Mouse (Mus musculus) CH12.LX (cell line): Measurements from ENCODE around the gene Reln. TPM values are rescaled to one million over a fixed set of nuclear protein-coding genes. Genes with fewer than 3 reads are reported as not detected.

ENCODE experiments used
- DNase-seq: peaks from one replicate; pipeline ENCODE4 v3.0.0-alpha.2; 2013; ENCODE audit errors: extremely low read depth
- H3K27ac ChIP-seq: 2 replicates; pipeline ENCODE4 v1.5.1; 2012; ENCODE audit warnings: low read depth, mild to moderate bottlenecking, control low read depth, moderate library complexity; ENCODE audit not compliant: insufficient read depth
- H3K27me3 ChIP-seq: replicated peaks from 2 replicates; pipeline ENCODE3; 2012; ENCODE audit warnings: inconsistent platforms
- H3K36me3 ChIP-seq, 2 experiments: replicated peaks in 1 of 2; 2 replicates each; pipeline versions ENCODE3 to v1.6.1; 2012; ENCODE audit warnings: inconsistent platforms in 1 of 2, low read length in 1 of 2, mild to moderate bottlenecking in 1 of 2, mixed read lengths in 1 of 2, moderate library complexity in 1 of 2; ENCODE audit not compliant: control insufficient read depth in 1 of 2, insufficient read depth in 1 of 2
- H3K4me1 ChIP-seq, 2 experiments: 2 replicates each; pipeline ENCODE4 v1.6.1; 2012; ENCODE audit warnings: inconsistent platforms in 1 of 2, moderate library complexity in 1 of 2; ENCODE audit not compliant: insufficient read depth in 2 of 2, control insufficient read depth in 1 of 2
- H3K4me2 ChIP-seq: 2 replicates; pipeline ENCODE4 v1.6.1; 2012; ENCODE audit warnings: low read depth, mild to moderate bottlenecking, control low read depth; ENCODE audit not compliant: poor library complexity, insufficient read depth, severe bottlenecking
- H3K4me3 ChIP-seq, 3 experiments: fragments of 150-350 bp in 1 of 3; sonication (generic) in 1 of 3; replicated peaks in 1 of 3; 2 replicates each; pipeline versions ENCODE3 to v1.5.1; 2011 to 2012; ENCODE audit warnings: low read depth in 2 of 3, low read length in 2 of 3, mild to moderate bottlenecking in 2 of 3, moderate library complexity in 2 of 3, control low read depth in 1 of 3, improper control_type of control experiment in 1 of 3, inconsistent platforms in 1 of 3, mixed read lengths in 1 of 3; ENCODE audit not compliant: poor library complexity in 1 of 3
- H3K79me2 ChIP-seq: replicated peaks from 2 replicates; pipeline ENCODE4 v1.6.1; 2012; ENCODE audit warnings: mild to moderate bottlenecking, moderate library complexity; ENCODE audit not compliant: control insufficient read depth, poor library complexity, insufficient read depth, severe bottlenecking; ENCODE audit errors: extremely low read depth
- H3K9ac ChIP-seq: 2 replicates; pipeline ENCODE4 v1.6.1; 2012; ENCODE audit warnings: low read depth, mild to moderate bottlenecking, control low read depth, moderate library complexity; ENCODE audit not compliant: insufficient read depth
- H3K9me3 ChIP-seq: replicated peaks from 2 replicates; pipeline ENCODE3; 2012; ENCODE audit warnings: low read length, inconsistent platforms, mixed read lengths
- BHLHE40 ChIP-seq: IDR thresholded peaks from 2 replicates; pipeline ENCODE4 v1.6.1; 2011; ENCODE audit warnings: mild to moderate bottlenecking, low read depth, low read length, improper control_type of control experiment
- CTCF ChIP-seq, 2 experiments: IDR thresholded peaks in 1 of 2; conservative IDR thresholded peaks in 1 of 2; 2 replicates each; pipeline ENCODE4 v1.5.1; 2011 to 2012; ENCODE audit warnings: low read depth in 2 of 2, low read length in 2 of 2, improper control_type of control experiment in 1 of 2, inconsistent platforms in 1 of 2, mild to moderate bottlenecking in 1 of 2, moderate library complexity in 1 of 2
- ELF1 ChIP-seq: IDR thresholded peaks from 2 replicates; pipeline ENCODE4 v1.6.1; 2014; ENCODE audit warnings: low read depth, mild to moderate bottlenecking, inconsistent platforms, low read length, improper control_type of control experiment
- EP300 ChIP-seq: IDR thresholded peaks from 2 replicates; pipeline ENCODE4 v1.6.1; 2011; ENCODE audit warnings: low read length, improper control_type of control experiment
- ETS1 ChIP-seq: conservative IDR thresholded peaks from 2 replicates; pipeline ENCODE4 v1.6.1; 2012; ENCODE audit warnings: low read depth, mild to moderate bottlenecking, inconsistent platforms, low read length, improper control_type of control experiment, moderate library complexity
- GABPA ChIP-seq: IDR thresholded peaks from 2 replicates; pipeline ENCODE4 v1.6.1; 2012; ENCODE audit warnings: low read depth, low read length, improper control_type of control experiment, inconsistent platforms; ENCODE audit not compliant: insufficient replicate concordance
- JUN ChIP-seq: IDR thresholded peaks from 2 replicates; pipeline ENCODE4 v1.6.1; 2011; ENCODE audit warnings: low read depth, mild to moderate bottlenecking, low read length, improper control_type of control experiment, moderate library complexity; ENCODE audit not compliant: insufficient read depth
- MAFK ChIP-seq: IDR thresholded peaks from 2 replicates; pipeline ENCODE4 v1.6.1; 2011; ENCODE audit warnings: low read length, improper control_type of control experiment; ENCODE audit not compliant: insufficient replicate concordance
- MYC ChIP-seq: IDR thresholded peaks from 2 replicates; pipeline ENCODE4 v1.6.1; 2011; ENCODE audit warnings: low read depth, mild to moderate bottlenecking, improper control_type of control experiment, low read length
- NRF1 ChIP-seq: IDR thresholded peaks from 2 replicates; pipeline ENCODE4 v1.6.1; 2014; ENCODE audit warnings: low read depth, mild to moderate bottlenecking, inconsistent platforms, low read length, improper control_type of control experiment, moderate library complexity
- POLR2AphosphoS2 ChIP-seq: IDR thresholded peaks from 2 replicates; pipeline ENCODE4 v1.6.1; 2011; ENCODE audit warnings: low read depth, low read length, improper control_type of control experiment
- RAD21 ChIP-seq: IDR thresholded peaks from 2 replicates; pipeline ENCODE4 v1.6.1; 2011; ENCODE audit warnings: low read depth, mild to moderate bottlenecking, low read length, improper control_type of control experiment, moderate library complexity
- SMC3 ChIP-seq: IDR thresholded peaks from 2 replicates; pipeline ENCODE4 v1.6.1; 2011; ENCODE audit warnings: low read depth, low read length, improper control_type of control experiment
- ZC3H11A ChIP-seq: IDR thresholded peaks from 2 replicates; pipeline ENCODE4 v1.6.1; 2012; ENCODE audit warnings: low read depth, mild to moderate bottlenecking, inconsistent platforms, low read length, improper control_type of control experiment
- ZKSCAN1 ChIP-seq: IDR thresholded peaks from 2 replicates; pipeline ENCODE4 v1.6.1; 2012; ENCODE audit warnings: low read depth, inconsistent platforms, low read length, improper control_type of control experiment, borderline replicate concordance
- ZNF384 ChIP-seq: IDR thresholded peaks from 2 replicates; pipeline ENCODE4 v1.6.1; 2012; ENCODE audit warnings: low read depth, low read length, improper control_type of control experiment, inconsistent platforms
- dilution Hi-C: fragments of 300-500 bp; cut with MboI; formaldehyde crosslinking; loops from 2 replicates; pipeline ENCODE4 v1.14.3; 2020; ENCODE audit warnings: low sequenced_read_pairs; ENCODE audit not compliant: extremely low pct_unique_long_range_greater_than_20kb, extremely low pct_ligation_motif_present
- in situ Hi-C: fragments of 300-500 bp; cut with MboI; formaldehyde crosslinking; loops from 3 replicates; pipeline ENCODE4 v1.14.3; 2019; ENCODE audit warnings: low sequenced_read_pairs, low pct_ligation_motif_present, low pct_unique_long_range_greater_than_20kb, mixed read lengths
- polyA plus RNA-seq: library from polyadenylated mRNA; unstranded; fragments of >175 nt; gene quantifications from 2 replicates; pipeline ENCODE4 v1.2.1, GENCODE M21; 2012; ENCODE audit warnings: low read depth; ENCODE audit not compliant: insufficient read length
- total RNA-seq, 2 experiments: library from RNA; depleted of rRNA; stranded (reverse); fragments of 300-350 nt in 1 of 2; fragments of >200 nt in 1 of 2; gene quantifications; 2 replicates each; pipeline ENCODE4 v1.2.3; 2012 to 2014

Gene Reln
- total and polyA plus RNA-seq, 3 experiments: 0.03 to 0.04 TPM; not detected in 1

- H3K79me2 ChIP-seq: no peaks in the 10 kb centered on the region
- no peaks in the 10 kb centered on the region for H3K36me3 ChIP-seq
- no peaks in the 10 kb centered on the region for H3K9me3 ChIP-seq
- peaks cover 2 to 5% of the 10 kb centered on the region in 2 experiments; a peak in 1 of 4 replicates for H3K4me1 ChIP-seq
- no peak overlapping the region for H3K9ac ChIP-seq
- H3K27ac ChIP-seq: no peak overlapping the region
- no peak overlapping the region for H3K4me3 ChIP-seq
- dilution Hi-C loops (no loop called here), in situ Hi-C loops (no loop called here)
- H3K4me2 ChIP-seq: no peak overlapping the region
- H3K27me3 ChIP-seq: no peaks in the 10 kb centered on the region
- DNase-seq: no peak
- TF ChIP-seq ELF1 (no peak), RAD21 (no peak), ETS1 (no peak), EP300 (no peak), MAFK (no peak), NRF1 (no peak), ZC3H11A (no peak), BHLHE40 (no peak), SMC3 (no peak), ZNF384 (no peak), MYC (no peak), GABPA (no peak), JUN (no peak), POLR2AphosphoS2 (no peak), CTCF (conservative IDR thresholded peaks at IDR 0.05 in 1 of 2, IDR thresholded peaks at IDR 0.05 in 1 of 2; ENCODE audit: low read depth in 2 of 2, low read length in 2 of 2) (no peak), ZKSCAN1 (no peak)
- TF ChIP-seq, all 38 proteins: peak for 0
Observed at GRCm38 (mm10) chr5:21851679-21852340, 492.7 kb downstream of the Reln start.

GRCm38 (mm10) chr5:21847438-21847837 is 497.1 kb downstream of the Reln start:
- 0 out of 2 replicates have a peak, but pooled peaks have one; percentile 4 for TF ChIP-seq BHLHE40
- no peak for TF ChIP-seq ETS1
- H3K9ac ChIP-seq: peak overlapping the region; percentile 53; the same call in 1 of the 2 replicates
- dilution Hi-C loops: no loop called here
- H3K9me3 ChIP-seq: no peaks in the 10 kb centered on the region
- no peaks in the 10 kb centered on the region for H3K36me3 ChIP-seq
- no peak overlapping the region for H3K27ac ChIP-seq
- peak overlapping the region; percentile 33 for H3K4me2 ChIP-seq
- H3K4me1 ChIP-seq: peaks cover 2 to 12% of the 10 kb centered on the region in 2 experiments; a peak in 2 of 4 replicates
- no peaks in the 10 kb centered on the region for H3K27me3 ChIP-seq
- no peaks in the 10 kb centered on the region for H3K79me2 ChIP-seq
- in situ Hi-C loops: no loop called here
- H3K4me3 ChIP-seq: no peak overlapping the region
- DNase-seq: no peak
